Mouse (Mus musculus): Measurements from ENCODE around the gene Mthfd1l.
A peak's percentile ranks its signal among the peaks of the same experiment; 100 is the strongest.

The Mthfd1l gene

DNA sequence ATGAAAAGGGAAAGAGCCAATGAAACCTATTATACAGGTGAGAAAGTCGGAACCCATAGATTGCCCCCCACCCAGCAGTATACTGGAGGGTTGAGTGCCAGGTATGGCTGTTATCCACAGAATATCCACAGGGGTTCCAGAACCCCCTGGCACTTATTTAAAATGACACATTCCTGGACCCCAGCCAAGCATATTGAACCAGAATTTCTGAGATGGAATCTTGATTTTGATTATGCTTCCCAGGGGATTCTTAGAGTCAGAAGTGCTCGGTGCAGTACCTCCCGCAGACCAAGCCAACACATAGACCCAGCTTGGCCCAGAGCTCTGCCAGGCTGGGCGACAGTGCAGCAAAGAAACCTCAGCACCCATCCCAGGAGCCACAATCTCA is 3.7 kb downstream of the Mthfd1l start:
- DNase-seq (ENCODE audit: low read depth, low spot score): no peak

DNA sequence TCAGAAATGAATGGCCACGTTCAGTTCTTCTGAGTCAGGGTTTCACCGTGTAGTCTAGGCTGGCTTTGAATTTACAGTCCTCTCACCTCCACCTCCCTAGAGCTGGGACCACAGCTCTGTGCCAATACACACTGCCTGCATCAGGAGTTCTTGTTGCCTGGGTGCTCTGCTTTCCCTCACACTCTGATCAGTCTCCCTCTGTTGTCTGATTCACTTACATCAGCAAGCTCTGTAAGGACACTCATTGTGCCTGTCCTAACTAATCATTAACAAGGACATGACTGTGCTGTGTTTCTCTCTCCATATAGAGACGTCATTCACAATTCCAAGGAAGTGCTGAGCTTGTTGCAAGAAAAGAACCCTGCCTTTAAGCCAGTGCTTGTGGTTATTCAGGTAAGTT is 5.4 kb downstream of the Mthfd1l start:
- DNase-seq (ENCODE audit: low read depth, low spot score): no peak

DNA sequence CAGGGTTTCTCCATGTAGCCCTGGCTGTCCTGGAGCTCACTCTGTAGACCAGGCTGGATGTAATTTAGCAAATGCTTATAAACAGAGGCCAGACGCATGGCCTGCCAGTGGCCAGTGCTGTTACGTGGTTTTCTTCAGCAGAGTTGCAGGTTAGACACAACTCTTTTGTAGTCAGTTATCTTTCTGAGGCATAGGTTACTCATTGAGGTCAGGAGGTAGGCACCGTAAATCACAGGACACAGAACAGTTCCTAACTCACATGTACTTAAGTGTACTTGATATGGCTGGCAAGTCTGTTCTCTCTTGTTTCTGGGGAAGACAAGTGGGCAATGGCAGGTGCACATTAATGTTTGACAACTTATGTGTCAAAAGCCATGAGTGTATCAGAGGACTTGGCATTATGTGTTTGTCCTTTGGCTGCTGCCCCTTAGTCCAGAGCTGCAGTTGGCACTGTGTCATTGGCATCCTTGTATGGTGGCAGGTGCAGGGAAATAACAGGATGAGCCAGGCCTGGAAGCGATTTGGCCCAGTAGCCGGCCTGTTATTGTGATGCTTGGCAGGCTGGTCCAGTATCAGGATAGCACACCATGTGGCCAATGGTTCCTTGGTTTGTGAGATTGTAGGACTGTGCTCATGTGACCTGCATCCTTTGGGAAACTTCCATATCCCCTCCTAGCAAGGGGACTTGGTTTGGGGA is 6.0 kb downstream of the Mthfd1l start:
- DNase-seq (ENCODE audit: low read depth, low spot score): no peak

DNA sequence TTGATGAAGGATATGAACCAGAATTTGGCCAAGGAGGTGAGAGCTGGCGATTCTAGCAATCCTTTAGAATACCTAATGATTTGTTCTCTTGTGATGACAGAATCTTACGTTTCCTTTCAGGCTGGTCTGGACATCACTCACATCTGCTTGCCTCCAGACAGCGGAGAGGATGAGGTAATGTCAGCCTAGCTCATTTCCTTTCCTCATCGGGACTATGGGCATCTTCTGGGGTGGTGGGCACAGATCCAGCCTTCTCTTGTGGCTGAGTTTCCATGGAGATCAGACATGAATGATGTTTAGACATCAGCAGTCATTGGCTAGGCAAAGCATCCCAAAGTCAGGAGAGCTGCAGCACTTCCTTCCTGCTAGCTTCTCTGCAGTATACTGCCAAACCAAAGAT is 7.3 kb downstream of the Mthfd1l start:
- DNase-seq (ENCODE audit: low read depth, low spot score): no peak

DNA sequence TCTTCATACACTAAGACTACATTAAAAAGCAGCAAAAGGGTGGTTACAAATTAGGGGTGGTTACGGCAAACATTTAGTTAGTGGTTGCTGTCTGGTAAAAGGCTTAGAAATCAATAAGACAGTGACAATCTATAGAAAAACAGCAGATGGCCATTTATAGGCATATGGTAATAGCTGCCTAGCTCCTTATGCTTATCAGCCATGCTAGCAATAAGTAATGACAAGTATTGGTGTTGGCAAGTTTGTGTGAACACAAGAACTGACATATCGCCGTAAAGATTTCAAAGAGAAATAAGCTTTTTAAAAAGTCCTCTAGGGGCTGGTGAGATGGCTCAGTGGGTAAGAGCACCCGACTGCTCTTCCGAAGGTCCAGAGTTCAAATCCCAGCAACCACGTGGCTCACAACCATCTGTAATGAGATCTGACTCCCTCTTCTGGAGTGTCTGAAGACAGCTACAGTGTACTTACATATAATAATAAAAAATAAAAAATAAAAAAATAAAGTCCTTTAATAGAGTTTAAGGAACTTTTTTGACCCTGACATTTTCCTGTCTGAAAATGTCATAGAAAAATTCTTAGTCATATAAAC is 17.5 kb downstream of the Mthfd1l start:
- DNase-seq (ENCODE audit: low read depth, low spot score): no peak

DNA sequence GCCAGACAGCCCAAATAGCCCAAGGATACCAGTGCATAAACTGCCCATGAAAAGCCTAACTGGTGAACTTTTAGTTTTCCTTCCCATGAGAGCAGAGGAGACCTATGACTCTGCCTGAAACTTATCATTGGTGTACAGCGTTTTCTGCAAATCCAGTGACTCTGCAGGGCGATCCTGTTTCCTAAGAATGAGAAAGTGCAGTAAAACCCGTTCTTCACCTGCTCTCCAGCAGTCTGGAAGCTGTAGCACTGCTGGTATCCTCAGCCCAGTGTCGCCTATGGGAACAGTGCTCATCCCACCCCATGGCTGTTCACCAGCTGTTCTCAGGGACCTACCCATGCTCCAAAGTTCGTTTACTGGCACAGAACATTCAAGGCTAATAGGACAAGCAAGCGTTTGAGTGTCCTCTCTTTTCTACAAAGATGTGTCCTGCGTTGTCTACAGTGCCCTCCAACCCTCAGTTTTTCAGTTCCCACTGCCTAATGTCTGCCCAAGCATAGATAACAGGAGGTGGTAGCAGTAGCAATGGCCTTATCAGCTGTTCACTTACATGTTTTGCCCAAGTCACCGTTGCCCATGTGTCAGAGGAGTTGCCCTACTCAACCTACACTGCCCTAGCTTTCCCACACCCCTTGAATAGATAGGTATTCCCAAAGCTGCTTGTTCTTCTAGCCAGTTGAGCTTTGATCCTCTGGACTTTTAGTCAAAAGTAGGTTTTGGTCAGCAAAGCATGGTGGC is 20.6 kb downstream of the Mthfd1l start:
- no peak for DNase-seq (ENCODE audit: low read depth, low spot score)

DNA sequence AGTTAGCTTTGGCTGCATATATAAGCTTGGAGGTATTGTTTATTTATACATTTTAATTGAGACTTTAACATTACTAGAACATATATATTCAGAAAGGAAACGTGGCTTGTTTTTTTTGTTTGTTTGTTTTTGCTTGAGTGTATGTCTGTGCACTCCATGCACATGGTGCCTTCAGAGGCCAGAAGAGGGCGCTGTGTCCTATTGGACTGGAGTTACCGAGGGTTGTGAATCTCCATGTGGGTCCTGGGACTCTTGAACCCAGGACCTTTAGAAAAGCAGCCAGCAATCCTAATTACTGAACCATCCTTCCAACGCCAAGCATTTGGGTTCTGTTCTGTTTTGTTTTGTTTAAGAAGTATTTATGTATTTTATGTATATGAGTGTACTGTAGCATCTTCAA is 22.4 kb downstream of the Mthfd1l start:
- DNase-seq (ENCODE audit: low read depth, low spot score): no peak

DNA sequence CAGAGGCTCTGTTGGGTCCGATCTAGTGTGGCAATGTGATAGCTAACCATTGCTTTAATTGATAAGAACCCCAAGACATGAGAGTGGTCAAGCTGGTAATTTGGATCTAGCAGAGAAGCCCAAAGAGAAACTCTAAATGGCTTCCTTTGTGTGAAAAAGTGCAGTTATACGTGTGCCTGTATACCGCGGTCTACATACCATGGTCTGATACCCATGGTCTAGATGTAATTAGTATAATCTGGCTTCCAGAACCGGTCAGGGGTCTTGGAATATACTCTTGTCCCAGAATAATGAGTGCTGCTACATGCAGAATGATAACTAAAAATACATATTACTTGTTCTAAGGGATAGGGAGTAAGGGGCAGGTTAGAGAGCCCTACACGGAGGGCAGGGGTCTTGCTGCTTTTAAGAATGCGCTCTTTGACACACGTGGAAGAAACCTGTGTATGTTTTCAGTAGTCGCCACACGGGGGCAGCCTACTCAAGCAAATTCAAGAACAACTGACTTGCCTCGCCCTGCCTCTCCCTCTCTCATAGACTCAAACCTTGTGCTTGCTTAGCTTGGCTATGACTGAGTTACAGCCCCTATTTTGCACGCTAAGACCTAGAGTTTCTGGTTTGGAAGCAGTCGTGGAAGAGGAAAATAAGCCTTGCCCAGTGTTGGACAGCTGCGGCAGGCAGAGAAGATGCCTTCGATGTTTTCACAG is 23.4 kb downstream of the Mthfd1l start:
- DNase-seq (ENCODE audit: low read depth, low spot score): peak; percentile 70

DNA sequence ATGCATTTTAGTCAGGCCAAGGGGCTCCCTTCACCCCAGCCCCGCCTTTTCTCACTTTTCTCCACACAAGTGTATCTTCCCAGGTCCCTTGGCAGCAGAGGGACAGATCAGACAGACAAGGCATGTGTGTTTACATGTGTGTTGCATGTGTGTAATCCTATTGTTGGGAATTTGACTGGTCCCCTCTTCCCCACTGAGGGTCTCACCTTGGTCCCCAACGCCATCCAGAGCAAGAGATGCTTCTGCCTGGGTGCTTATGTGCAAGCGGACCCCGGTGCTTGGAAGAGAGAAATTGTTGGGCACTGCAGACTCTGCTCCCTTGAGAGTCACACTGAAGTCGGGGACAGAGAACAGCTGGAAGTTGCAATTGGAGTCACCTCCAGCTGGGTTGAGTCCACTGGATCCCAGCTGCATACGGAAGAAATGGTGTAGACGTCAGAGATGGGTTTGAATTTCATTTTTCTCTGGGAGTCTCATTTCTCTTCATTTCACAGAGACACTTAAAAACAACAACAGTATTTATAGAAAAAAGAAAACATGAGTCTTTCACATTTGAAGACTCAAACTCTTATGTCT is 25.0 kb downstream of the Mthfd1l start:
- no peak for DNase-seq (ENCODE audit: low read depth, low spot score)

DNA sequence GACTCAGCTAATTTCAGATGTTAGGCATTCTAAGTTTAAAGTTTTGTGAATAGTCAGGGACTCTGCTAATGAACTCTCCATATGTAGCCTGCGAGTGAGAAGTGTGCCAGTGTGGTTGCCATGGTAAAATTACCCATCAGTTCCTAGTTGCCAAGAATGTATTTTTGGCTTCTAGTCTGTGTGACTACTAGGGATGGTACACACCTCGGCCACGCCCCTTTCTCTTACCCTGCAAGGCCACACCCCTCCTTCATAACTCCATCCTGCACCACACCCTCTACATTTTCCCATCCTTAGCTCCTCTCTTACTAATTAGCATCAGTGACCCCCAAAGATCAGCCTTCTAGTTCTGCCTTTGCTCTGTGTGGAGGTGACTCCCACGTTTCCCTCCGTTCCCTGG is 29.8 kb downstream of the Mthfd1l start:
- DNase-seq (ENCODE audit: low read depth, low spot score): no peak

DNA sequence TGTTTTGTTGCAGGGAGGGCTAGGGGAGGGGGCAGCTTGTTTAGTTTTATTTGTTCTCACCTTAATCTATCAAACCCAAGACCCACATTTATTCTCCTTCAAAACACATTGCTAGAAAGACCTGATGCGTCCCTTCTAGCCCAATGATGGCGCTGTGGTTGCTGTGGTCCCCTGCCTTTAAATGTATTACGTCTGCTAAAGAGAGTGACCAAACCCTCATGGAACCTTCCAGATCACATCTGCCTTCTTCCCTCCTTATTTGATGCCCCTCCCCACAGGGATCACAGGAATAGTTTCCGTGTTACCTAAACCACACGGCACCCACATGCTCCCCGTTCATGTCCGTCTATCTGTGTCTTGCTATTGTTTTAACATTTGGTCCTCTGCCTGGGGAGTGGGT is 32.3 kb downstream of the Mthfd1l start:
- no peak for DNase-seq (ENCODE audit: low read depth, low spot score)

DNA sequence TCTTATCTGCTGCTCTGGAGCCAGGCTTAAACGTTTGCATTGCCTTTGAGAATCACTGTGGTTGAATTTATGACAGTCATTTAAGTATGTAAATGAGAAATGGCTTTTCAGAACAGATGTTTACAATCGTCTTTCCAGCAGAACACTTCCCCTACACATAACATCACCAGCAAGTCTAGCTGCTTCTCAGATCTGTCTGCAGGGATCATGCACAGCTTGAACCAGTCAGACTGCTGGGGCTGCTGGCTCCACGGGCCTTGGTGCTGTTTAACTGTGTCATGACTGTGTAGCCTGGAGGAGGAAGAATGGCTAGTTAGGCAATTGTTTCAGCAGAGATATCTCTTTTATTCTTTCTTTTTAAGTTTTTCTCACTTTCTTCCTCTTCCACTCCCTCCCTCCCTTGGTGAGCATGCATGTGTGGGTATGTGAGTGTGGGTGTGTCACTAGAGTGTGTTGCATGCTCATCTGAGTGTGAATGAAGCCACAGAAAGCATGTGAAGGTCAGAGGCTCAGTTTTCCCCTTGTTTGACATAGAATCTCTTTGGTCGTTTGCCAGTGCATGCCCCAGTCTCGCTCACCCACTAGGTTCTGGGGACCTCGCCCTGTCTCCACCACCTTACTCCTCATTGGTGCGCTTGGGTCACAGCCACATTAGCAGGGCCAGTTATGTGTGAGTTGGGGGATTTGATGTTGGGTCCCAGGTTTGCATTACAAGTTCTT is 33.5 kb downstream of the Mthfd1l start:
- no peak for DNase-seq (ENCODE audit: low read depth, low spot score)

DNA sequence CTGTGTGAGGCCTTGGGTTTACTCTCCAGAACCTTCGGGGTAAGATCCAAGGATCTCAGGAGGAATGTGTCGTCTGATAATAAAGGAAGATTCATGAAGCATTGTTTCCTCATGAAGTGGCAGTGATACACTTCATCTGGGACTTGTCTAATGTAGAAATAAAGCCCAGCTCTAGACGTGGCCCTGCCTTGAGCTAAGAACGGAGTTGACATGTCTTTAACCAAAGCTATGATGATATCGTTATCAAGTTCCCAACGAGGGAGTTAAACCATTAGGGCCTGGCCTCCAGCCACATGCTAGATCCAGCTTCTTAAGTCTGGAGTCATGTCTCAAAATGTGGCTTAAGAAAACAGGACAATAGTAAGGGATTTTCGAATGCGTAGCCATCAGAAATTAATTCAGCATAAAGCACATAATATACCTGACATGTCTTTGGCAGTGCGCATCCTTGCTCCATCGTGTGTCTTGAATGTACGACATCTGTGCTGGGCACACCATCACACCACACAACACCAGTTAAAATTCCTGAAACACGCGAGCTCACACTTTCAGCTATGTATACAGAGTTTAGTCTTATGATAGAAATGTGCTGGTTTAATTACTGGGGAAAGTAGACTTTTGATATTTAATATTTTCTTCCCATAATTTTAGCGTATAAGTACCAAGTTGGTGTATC is 49.8 kb downstream of the Mthfd1l start:
- DNase-seq (ENCODE audit: low read depth, low spot score): no peak

DNA sequence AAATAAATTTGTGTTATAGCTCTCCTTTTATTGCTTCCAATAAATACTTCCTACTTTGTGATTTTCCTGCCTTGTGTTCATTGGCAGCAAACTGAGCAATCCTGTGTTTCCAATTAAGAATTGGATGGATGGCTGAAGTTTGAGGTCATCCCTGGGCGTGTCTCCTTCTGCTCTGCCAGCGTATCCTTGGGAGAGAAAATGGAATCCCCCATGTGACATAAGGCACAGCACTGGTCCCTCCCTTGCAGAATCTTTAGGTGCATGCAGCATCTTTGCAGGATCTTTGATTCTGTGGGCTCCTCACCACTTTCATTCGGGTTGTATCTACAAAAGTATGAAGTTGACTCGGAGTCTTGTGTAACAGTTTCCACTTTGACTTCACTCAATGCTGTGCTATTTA is 53.7 kb downstream of the Mthfd1l start:
- DNase-seq (ENCODE audit: low read depth, low spot score): no peak

DNA sequence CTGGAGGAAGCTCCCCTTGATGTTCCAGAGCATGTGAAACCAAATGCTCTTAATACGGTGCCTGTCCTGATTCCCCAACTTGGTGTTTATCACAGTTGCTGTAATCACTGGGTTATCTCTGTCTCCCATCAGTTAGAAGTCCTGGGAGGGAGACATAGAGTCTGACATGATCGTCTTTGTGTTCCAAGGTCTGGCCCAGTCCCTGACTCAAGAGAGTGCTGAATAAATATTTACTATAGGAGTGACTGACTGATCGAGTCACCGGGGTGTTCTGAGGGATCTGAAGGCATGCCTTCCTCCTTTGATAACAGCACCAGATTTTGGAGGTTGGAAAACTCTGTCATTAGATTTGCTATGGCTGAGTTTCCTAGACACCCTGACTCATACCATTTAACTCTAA is 54.5 kb downstream of the Mthfd1l start:
- no peak for DNase-seq (ENCODE audit: low read depth, low spot score)

DNA sequence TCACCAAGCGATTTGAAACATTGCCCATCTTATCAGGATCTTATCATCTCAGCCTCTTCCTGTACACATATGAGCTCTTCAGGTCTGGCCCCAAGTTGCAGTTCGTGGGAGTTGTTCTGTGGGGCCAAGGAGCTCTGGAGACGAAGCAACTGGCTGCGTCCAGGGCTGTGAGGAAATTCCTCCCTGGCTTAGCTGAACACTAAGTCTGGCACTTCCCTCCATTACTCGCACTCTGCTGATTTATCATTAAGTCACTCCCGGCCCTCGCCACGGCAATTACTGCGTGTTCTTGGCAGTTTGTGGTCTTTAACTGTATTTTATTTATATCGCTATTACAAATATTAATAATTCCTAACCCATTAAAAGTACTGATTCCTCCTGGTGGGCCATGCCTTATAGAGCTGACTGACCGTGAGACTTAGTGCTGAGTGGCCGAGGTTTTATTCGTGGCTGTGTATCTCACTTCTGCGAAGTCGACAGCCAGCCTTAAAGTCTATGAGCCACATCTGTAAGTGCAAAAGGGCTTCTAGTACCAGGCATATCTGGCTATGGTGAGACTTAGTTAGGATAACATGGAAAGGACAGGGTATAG is 56.0 kb downstream of the Mthfd1l start:
- DNase-seq (ENCODE audit: low read depth, low spot score): no peak

DNA sequence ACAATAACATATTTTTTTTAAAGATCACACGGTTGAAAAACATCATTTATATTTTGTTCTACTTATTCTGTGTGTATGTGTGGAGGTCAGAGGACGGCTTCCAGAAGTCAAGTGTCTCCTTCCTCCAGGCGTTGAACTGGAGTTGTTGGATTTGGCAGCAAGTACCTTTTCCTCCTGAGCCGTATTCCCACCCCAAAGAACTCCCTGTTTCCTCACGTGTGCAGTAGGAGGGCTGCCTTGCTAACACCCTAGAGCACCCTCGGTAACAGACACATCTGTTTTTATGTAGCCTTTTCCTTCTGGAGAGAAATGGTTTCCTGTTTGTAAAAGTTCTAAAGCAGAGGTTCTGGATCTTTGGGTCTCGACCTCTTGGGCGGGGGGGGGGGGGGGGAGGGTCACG is 60.8 kb downstream of the Mthfd1l start:
- no peak for DNase-seq (ENCODE audit: low read depth, low spot score)

DNA sequence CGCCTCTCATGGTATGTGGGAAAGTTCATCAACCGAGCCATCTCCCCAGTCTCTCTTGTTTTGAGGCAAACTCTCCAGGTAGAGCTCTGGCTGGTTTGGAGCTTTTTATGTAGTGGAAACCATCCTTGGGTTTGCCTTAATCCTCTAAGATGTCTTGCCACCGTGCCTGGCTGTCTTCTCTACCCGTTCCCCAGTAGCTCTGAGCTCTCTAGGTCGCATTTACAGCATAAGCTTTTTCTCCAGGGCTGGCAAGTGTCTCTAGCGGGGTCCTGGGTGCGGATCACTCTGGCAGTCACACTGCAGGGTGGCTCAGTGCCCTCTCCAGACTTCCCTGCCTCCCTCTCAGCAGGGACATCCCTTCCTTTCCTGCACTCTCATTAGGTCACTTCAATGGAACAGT is 63.6 kb downstream of the Mthfd1l start:
- DNase-seq (ENCODE audit: low read depth, low spot score): no peak

DNA sequence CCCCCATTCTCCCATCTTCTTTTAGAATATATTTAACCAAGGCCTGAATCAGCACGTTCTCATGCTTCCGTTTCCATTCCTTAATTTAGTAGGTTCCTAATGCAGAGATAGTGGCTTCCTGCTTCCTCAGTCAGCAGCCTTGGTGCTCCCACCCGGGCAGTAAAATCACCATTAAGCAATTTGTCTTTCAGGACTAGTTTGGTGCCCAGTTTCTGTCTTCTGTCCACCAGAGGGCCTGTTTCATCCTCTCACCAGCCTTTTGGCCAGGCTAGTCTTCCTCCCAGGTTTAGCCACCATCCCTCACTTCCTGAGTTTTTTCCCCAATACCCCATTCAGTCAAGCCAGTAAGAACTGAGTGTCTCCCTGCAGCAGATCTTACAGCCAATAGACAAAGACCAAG is 64.1 kb downstream of the Mthfd1l start:
- DNase-seq (ENCODE audit: low read depth, low spot score): no peak

DNA sequence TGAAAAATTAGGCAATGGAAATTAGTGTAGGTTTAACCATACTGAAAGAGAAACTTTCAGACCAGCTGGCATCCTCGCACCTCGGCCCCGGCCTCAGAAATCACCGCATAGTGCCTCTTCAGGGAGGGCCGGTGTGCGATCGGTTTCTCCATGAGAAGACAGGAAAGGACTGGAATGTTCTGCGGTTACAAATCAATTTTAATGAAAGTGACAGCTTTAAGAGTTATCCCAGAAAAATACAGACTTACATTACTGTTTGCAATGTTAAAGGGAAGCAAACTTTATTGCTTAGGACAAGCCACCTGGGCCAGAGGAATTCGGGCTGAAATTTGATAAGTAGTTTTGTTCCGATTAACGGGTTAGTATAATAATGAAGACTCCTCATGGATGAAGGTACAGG is 65.7 kb downstream of the Mthfd1l start:
- DNase-seq (ENCODE audit: low read depth, low spot score): no peak

DNA sequence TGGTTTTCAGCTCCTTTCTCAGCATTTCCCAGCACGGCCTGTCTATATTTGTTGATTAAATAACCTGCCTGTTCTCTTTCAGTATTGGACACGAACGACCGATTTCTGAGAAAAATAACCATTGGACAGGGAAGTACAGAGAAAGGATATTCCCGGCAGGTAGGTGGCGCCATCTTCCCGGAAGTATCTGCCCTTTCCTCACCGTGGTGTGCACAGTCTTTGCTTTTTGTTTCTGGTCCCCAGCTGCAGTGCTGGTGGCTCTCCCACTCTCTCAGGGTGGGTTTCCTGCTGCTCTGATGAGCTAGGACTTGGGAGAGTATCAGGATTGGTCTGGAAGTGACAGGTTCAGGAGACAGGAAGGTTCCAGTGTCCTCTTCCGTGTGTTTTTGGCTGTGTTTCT is 68.8 kb downstream of the Mthfd1l start:
- no peak for DNase-seq (ENCODE audit: low read depth, low spot score)

Data from brain, embryonic 18.5 days (tissue).